Mouse (Mus musculus) cerebellum, adult 2 months (tissue): ENCODE data around the gene H2afb2. TPM values are rescaled to one million over a fixed set of nuclear protein-coding genes. Genes with fewer than 3 reads are reported as not detected.

Experiments used
- DNase-seq, 2 experiments: peaks; one replicate each; pipeline ENCODE4 v3.0.0; 2021
- H3K27ac ChIP-seq: fragments of 200-500 bp; 2 replicates; pipeline ENCODE4 v1.5.1; 2012; ENCODE audit warnings: low read length, control low read depth, inconsistent platforms; ENCODE audit not compliant: insufficient read depth
- H3K27me3 ChIP-seq: fragments of 200-500 bp; 2 replicates; pipeline ENCODE4 v1.6.1; 2012; ENCODE audit warnings: inconsistent platforms, mild to moderate bottlenecking, low read length, moderate library complexity; ENCODE audit not compliant: control insufficient read depth, insufficient read depth
- H3K4me1 ChIP-seq: fragments of 200-500 bp; 2 replicates; pipeline ENCODE4 v1.6.1; 2011; ENCODE audit warnings: low read length; ENCODE audit not compliant: control insufficient read depth, insufficient read depth
- H3K4me3 ChIP-seq: fragments of 200-500 bp; replicated peaks from 2 replicates; pipeline ENCODE3; 2011; ENCODE audit warnings: mild to moderate bottlenecking, low read depth, low read length, control low read depth; ENCODE audit not compliant: insufficient read depth
- CTCF ChIP-seq: fragments of 200-500 bp; IDR thresholded peaks from 2 replicates; pipeline ENCODE4 v1.5.1; 2011; ENCODE audit warnings: low read depth, mild to moderate bottlenecking, control low read depth, low read length, moderate library complexity, borderline replicate concordance; ENCODE audit not compliant: insufficient read depth
- POLR2A ChIP-seq: fragments of 200-500 bp; IDR thresholded peaks from 2 replicates; pipeline ENCODE4 v1.6.1; 2011; ENCODE audit warnings: low read length, control low read depth, borderline replicate concordance; ENCODE audit not compliant: insufficient read depth
- WGBS: fragments of 180-500 bp; shearing (Covaris S2); methylation state at CpG from one replicate; pipeline ENCODE4 v1.1.7; 2018; 5-methylcytosine and 5-hydroxymethylcytosine counted together
- polyA plus RNA-seq: library from polyadenylated mRNA; depleted of rRNA; stranded (reverse); fragments of >200 nt; gene quantifications from 2 replicates; pipeline ENCODE4 v1.2.3, GENCODE M21; 2012; rRNA removed

H2afb2 gene
- polyA plus RNA-seq, result not detected in 2 replicates

- Histone ChIP-seq H3K4me1 (no peaks in the 10 kb centered on the region), H3K27me3 (no peaks in the 10 kb centered on the region), H3K4me3 (no peak within 1 kb of the TSS), H3K27ac (no peak within 1 kb of the TSS)
- no peak for DNase-seq
- 87% methylated on average over 6 of the region's 6 CpGs for WGBS
- TF ChIP-seq POLR2A (no peak), CTCF (no peak)
Measured at GRCm38 (mm10) chrX:116680878-116681277, at the start of gene H2afb2. Gene H2afb2, plus strand, starts transcription at chrX:116681178.

Other genes starting within 250 kb of the H2afb2 start
- gene Cpxcr1, start 232.2 kb upstream of the H2afb2 start, polyA plus RNA-seq, result not detected in 2 replicates